Mouse (Mus musculus): ENCODE measurements around the gene Traf2. TPM values are rescaled to one million over a fixed set of nuclear protein-coding genes. Genes with fewer than 3 reads are reported as not detected.

The Traf2 gene
- 39.9 and 40.1 TPM in 2 replicates for polyA plus RNA-seq (2016; fragmentation: Nextera tagmentation; extraction: Ambion mirVana)

DNA sequence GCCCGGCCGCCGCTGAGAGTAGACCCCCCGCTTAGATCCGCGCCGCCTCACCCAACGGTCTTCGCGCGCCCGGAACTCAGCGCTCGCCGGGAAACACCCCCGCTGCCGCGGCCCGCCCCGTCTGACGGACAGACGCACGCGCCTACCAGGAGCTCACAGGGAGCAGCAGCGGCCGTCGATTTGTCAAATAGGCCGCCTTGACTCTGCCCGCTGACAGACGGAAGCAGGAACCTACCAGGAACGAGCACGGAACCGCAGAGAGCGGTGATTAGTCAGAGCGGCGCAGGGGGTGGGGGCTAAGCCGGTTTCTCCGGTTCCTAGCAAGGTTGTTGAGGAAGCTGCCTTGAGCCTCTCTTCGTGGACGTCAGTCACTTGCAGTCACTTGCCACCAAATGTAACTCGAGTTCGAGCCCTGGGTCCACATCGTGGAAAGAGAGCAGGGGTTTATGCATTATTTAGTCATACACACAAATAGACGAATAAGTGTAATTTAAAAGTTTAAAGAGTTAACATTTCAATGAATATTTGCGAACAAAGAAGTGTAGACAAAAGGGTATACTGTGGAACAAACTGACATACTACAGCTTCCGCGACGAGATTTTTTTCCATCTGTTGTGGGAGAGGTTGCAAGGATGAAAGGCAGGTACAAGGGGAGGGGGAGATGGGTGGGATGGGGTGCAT lies at the start of gene Traf2:
Traf2 (minus strand) TSS at position 130 of the 681 bp plus-strand sequence.
- WGBS = 3% methylated on average over 48 of the region's 48 CpGs
- DNase-seq (ENCODE audit: low spot score) = peak; percentile 99
- H3K4me1 ChIP-seq = peaks cover 21% of the 10 kb centered on the region
- peak within 1 kb of the TSS; percentile 60 for H3K4me3 ChIP-seq
- H3K36me3 ChIP-seq (replicated peaks) = peaks cover 15% of the 10 kb centered on the region; the same call in 1 of the 2 replicates
- H3K27ac ChIP-seq (replicated peaks) = peak within 1 kb of the TSS; percentile 91
- H3K27me3 ChIP-seq (replicated peaks; ENCODE audit: low read depth, poor library complexity, severe bottlenecking) = no peaks in the 10 kb centered on the region
- no peaks in the 10 kb centered on the region for H3K9me3 ChIP-seq

DNA sequence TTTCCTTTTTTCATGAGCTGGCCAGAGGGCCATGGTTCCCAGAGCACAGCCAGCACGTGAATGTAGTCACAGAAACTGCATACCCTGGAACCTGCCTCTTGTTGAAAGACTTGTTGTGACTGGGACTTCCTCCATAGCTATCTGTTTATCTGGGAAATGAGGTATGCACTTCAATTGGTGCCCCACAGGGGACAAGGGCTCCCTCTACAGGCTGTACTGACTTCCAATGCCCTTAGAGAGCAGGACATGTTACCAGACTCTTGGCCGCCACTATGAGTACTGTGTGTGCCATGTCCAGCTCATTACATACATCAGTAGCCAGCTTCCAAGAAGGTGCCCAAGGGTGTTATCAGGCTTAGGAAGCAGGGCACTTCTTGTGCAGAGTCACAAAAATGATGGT lies 45.1 kb upstream of the Traf2 start:
- WGBS = 84% methylated on average over 2 of the region's 2 CpGs
- H3K4me3 ChIP-seq = no peak overlapping the region
- H3K36me3 ChIP-seq (replicated peaks) = peaks cover 99% of the 10 kb centered on the region
- H3K27ac ChIP-seq (replicated peaks) = no peak overlapping the region
- H3K27me3 ChIP-seq (replicated peaks; ENCODE audit: low read depth, poor library complexity, severe bottlenecking) = no peaks in the 10 kb centered on the region
- H3K9me3 ChIP-seq = no peaks in the 10 kb centered on the region
- H3K4me1 ChIP-seq = no peaks in the 10 kb centered on the region
- no peak for DNase-seq (ENCODE audit: low spot score)

DNA sequence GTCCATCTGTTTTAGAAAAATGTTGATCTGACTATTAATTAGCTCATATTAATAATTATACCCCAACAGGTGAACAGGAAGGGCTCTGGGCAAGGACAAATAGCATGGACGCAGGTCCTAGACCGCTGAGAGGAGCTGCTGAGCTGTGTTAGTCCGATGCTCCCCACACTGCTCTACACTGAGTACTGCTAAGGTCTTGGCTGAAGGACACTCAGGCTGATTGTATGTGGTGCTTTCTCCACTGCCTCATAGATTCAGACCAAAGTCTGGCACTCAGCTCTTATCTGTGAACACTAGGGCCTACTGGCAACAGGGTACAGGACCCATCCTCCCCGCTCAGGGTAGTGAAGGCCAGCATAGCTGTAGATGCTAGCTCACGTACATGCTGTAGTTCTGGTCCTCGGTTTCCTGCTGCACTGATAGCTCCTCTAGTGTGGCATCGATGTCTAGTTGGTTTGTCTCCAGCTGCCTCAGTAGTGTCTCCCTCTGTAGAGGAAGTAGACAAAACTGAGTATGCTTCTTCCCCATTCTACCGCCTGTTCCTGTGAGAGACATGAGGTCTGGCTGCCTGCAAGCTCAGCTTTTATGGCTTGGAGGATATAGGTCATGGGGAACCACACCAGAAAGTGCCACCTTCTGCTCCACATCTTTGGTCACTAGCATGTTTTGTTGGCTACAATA lies 41.6 kb upstream of the Traf2 start:
- Histone ChIP-seq H3K27me3 (replicated peaks; ENCODE audit: low read depth, poor library complexity, severe bottlenecking) (no peaks in the 10 kb centered on the region), H3K36me3 (replicated peaks) (peaks cover 100% of the 10 kb centered on the region)

DNA sequence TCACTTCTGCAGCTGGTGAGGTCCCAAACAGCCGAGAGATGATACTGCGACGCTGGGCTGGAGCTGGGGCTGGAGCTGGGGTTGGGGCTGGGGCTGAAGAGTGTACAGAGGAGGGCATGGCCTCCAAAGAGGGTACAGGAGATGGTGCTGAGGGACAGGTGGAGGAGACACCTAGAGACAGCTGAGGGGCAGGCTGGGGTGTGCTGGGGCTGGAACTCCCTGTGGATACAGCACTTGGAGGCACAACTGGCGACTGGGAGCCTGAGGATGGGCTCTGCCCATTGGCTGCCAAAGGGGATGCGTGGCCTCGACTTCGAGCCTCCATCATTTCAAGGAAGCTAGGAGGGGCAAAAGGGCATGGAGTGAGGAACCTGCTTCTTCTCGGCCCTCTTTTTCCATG lies 40.5 kb upstream of the Traf2 start:
- no peak for DNase-seq (ENCODE audit: low spot score)
- Histone ChIP-seq H3K27me3 (replicated peaks; ENCODE audit: low read depth, poor library complexity, severe bottlenecking) (no peaks in the 10 kb centered on the region), H3K4me1 (peaks cover 9% of the 10 kb centered on the region), H3K27ac (replicated peaks) (no peak overlapping the region), H3K36me3 (replicated peaks) (peaks cover 96% of the 10 kb centered on the region), H3K9me3 (no peaks in the 10 kb centered on the region), H3K4me3 (no peak overlapping the region)
- 95% methylated on average over 8 of the region's 8 CpGs for WGBS

More for the DNA sequence above, 41.6 kb upstream of the Traf2 start:
- Histone ChIP-seq H3K4me1 (no peaks in the 10 kb centered on the region), H3K4me3 (no peak overlapping the region), H3K27ac (replicated peaks) (no peak overlapping the region), H3K9me3 (no peaks in the 10 kb centered on the region)
- DNase-seq (ENCODE audit: low spot score) = no peak
- 93% methylated on average over 8 of the region's 8 CpGs for WGBS

DNA sequence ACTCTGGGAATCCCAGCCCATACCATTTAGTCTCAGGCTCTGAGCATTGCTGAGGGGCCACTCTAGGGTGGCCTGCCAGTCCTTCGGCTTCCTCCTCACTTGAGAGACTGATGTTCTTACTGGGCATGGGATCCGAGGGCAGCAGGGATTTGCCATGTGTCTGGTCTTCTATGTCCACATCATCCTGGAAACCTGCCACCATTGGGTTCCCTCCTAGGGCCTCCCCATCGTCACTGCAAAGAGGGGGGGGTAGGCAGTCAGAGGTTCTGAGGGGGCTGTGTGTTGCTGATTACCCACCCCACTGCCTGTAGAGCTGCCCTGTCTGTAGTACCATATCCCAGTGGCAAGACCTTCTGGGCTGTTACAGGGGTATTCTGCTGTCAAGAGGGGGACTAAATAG lies 38.9 kb upstream of the Traf2 start:
- Histone ChIP-seq H3K9me3 (no peaks in the 10 kb centered on the region), H3K27me3 (replicated peaks; ENCODE audit: low read depth, poor library complexity, severe bottlenecking) (peaks cover 8% of the 10 kb centered on the region), H3K4me3 (no peak overlapping the region), H3K36me3 (replicated peaks) (peaks cover 79% of the 10 kb centered on the region), H3K27ac (replicated peaks) (no peak overlapping the region), H3K4me1 (peaks cover 22% of the 10 kb centered on the region)
- no peak for DNase-seq (ENCODE audit: low spot score)
- 88% methylated on average over 3 of the region's 3 CpGs for WGBS

DNA sequence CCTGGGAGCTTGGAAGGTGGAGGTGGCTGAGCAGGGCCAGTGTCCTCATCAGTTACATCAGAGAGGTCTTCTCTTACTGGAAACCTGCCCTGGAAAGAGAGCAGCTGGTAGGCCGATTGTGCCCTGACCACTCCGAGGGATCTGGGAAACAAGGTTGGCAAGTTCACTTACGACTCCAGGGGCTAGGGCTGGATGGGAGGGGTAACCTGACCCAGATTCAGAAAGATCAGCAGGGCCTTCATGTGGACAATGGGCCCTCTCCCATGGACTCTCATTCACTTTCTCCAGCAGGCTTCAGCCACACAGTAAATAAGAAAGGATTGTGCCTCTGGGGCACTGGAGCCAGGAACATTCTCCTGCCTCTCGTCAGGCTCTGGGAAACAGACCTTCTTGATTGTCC lies 38.1 kb upstream of the Traf2 start:
- H3K36me3 ChIP-seq (replicated peaks) = peaks cover 72% of the 10 kb centered on the region
- no peak for DNase-seq (ENCODE audit: low spot score)
- 81% methylated on average over 4 of the region's 4 CpGs for WGBS
- no peak overlapping the region for H3K4me3 ChIP-seq
- H3K9me3 ChIP-seq = no peaks in the 10 kb centered on the region
- peaks cover 23% of the 10 kb centered on the region for H3K4me1 ChIP-seq
- peaks cover 16% of the 10 kb centered on the region for H3K27me3 ChIP-seq (replicated peaks; ENCODE audit: low read depth, poor library complexity, severe bottlenecking)
- no peak overlapping the region for H3K27ac ChIP-seq (replicated peaks)

DNA sequence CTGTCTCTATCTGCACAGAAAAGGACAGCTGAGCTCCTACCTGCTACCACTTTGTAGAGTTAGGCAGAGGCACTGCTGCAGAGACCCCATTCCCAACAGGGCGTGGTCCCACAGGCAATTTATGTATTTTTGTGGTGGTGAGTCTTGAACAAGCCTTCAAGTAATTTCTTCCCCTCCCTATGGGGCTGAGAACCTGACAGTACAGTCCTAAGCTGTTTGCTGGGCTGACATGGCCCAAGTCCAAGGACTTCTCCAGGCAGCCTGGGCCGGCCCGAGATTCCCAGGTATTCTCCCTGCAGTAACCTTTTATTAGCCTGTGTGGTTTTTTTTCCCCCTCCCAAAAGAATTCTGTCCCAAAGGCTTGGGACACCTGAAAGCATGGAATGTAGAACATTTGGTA lies 37.4 kb upstream of the Traf2 start:
- peaks cover 23% of the 10 kb centered on the region for H3K27me3 ChIP-seq (replicated peaks; ENCODE audit: low read depth, poor library complexity, severe bottlenecking)
- no peak overlapping the region for H3K4me3 ChIP-seq
- no peaks in the 10 kb centered on the region for H3K9me3 ChIP-seq
- DNase-seq (ENCODE audit: low spot score) = no peak
- H3K27ac ChIP-seq (replicated peaks) = no peak overlapping the region
- 94% methylated on average over 3 of the region's 3 CpGs for WGBS
- H3K36me3 ChIP-seq (replicated peaks) = peaks cover 65% of the 10 kb centered on the region
- peaks cover 30% of the 10 kb centered on the region for H3K4me1 ChIP-seq

DNA sequence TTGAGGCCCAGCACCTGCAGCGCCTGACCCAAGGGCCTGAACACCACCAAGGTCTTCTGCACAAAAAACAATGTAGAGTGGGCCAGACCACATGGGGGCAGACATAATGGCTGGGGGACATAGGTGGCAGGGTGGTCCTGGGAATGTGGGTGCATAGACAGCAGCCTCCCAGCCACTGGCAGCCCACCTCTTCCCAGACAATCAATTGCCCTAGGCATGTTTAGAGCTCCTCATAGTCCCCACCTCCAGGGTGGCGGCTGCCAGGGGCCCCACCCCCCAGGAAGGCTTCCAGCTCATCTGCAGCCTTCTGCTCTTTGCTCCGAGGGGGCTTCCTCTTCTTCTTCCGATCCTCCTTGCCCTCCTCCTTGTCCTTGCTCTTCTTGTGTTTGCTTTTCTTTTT lies 36.8 kb upstream of the Traf2 start:
- peaks cover 59% of the 10 kb centered on the region for H3K36me3 ChIP-seq (replicated peaks)

DNA sequence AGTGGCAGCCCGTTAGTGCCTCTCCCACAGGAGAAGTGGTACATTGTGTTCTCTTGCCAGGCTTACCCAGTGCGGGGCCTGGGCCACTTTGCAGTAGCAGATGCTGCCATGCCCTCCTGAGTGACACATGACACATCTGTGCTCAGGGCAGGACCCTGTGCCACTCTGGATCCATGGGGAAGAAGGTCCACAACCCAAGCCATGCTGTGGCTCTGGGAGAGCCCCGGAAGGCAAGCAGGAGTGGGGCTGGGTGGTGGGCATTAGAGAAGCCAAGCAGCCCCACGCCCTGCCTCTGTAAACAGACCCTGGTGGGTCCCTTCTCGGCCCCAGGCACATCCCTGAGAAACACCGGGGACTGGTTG lies 36.4 kb upstream of the Traf2 start:
- Histone ChIP-seq H3K27ac (replicated peaks) (no peak overlapping the region), H3K4me3 (no peak overlapping the region), H3K9me3 (no peaks in the 10 kb centered on the region), H3K27me3 (replicated peaks; ENCODE audit: low read depth, poor library complexity, severe bottlenecking) (peaks cover 33% of the 10 kb centered on the region), H3K4me1 (peaks cover 41% of the 10 kb centered on the region), H3K36me3 (replicated peaks) (peaks cover 54% of the 10 kb centered on the region)
- no peak for DNase-seq (ENCODE audit: low spot score)
- WGBS = 87% methylated on average over 6 of the region's 6 CpGs

More for the DNA sequence above, 36.8 kb upstream of the Traf2 start:
- no peak overlapping the region for H3K27ac ChIP-seq (replicated peaks)
- peaks cover 29% of the 10 kb centered on the region for H3K27me3 ChIP-seq (replicated peaks; ENCODE audit: low read depth, poor library complexity, severe bottlenecking)
- H3K9me3 ChIP-seq = no peaks in the 10 kb centered on the region
- WGBS = 60% methylated on average over 4 of the region's 4 CpGs
- DNase-seq (ENCODE audit: low spot score) = no peak
- H3K4me3 ChIP-seq = no peak overlapping the region
- peaks cover 36% of the 10 kb centered on the region for H3K4me1 ChIP-seq

DNA sequence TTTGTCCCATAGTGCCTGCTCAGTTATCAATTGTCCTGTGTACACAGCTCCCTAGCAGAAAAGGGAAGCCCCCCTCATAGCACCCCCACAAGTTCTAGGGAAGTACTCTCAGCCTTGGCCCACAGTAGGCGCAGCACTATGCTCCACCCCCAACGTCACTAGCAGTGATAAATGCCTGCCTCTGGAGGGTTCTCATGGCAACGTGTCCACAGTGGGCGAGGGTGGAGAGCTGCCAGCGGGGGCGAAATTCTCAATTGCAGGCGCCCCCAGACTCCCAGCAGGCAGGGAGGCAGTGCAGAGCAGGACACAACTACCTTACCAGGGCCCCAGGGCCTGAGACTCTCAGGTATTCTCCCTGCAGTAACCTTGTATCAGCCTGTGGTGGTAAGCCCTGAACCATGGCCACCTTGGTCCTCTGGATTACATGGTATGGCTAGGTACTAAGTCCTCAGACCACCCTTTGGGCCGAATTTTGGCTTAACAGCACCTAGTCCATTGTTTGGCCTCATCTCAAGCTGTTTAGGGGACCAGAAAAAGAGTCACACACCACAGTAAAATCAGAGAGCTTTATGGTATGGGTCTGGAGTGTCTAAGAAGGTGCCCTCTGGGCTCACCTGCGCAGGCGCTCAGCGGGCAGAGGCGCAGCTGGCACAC lies 35.9 kb upstream of the Traf2 start:
- DNase-seq (ENCODE audit: low spot score) = peak; percentile 13
- Histone ChIP-seq H3K9me3 (no peaks in the 10 kb centered on the region), H3K27ac (replicated peaks) (no peak overlapping the region), H3K27me3 (replicated peaks; ENCODE audit: low read depth, poor library complexity, severe bottlenecking) (peaks cover 39% of the 10 kb centered on the region), H3K36me3 (replicated peaks) (peaks cover 49% of the 10 kb centered on the region), H3K4me3 (no peak overlapping the region), H3K4me1 (peaks cover 46% of the 10 kb centered on the region)
- WGBS = 62% methylated on average over 12 of the region's 12 CpGs

DNA sequence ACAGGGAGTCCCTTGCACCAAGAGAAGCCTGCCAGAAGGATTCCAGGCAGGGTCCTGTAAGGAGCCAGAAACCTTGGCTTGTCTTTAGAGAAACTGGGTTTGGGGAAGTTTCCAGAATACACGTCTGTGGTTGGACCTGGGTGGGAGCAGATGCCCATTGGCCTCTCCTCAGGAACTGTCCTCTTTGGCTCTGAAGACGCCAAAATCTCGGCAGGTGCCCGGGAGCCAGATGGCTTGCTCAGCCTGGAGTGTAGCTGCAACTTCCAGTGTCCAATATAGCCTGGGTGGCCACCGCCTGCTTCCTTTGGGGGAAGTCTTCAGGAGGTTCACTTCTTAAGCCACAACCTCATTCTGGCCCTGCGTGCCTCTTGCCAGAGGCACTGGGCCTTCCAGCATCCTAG lies 35.2 kb upstream of the Traf2 start:
- WGBS = 42% methylated on average over 6 of the region's 6 CpGs
- Histone ChIP-seq H3K36me3 (replicated peaks) (peaks cover 42% of the 10 kb centered on the region), H3K9me3 (no peaks in the 10 kb centered on the region), H3K4me3 (peak overlapping the region; percentile 51; the same call in 1 of the 2 replicates), H3K27me3 (replicated peaks; ENCODE audit: low read depth, poor library complexity, severe bottlenecking) (peaks cover 45% of the 10 kb centered on the region), H3K27ac (replicated peaks) (no peak overlapping the region), H3K4me1 (peaks cover 53% of the 10 kb centered on the region)
- no peak for DNase-seq (ENCODE audit: low spot score)

DNA sequence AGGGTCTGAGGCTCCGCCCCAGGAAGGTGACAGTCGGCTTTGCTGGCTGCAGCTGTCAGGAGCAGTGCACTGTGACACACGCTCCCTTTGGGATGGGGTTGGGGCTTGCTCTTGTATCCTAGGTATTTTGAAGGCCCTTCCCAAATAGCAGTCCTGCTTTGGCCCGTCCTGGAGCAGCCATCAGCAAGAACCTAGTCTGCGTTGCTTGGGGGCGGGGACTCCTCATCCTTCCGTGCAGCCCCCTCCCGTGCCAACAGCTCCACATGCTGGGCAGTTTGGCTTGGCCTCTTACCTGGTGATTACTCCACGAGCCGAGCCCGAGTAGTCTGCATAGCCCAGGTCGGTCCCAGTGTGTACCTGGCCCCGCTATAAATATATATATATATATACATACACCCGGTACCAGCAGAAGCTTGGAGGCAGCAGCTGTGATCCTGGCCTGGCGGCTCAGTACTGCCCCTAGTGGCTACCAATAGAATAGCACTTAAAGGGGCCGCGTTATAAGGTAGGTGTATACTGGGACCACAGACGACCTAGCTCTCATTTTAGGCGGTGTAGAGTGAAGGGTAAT lies 34.6 kb upstream of the Traf2 start, which contains the start of gene Ajm1:
Ajm1 (minus strand) TSS at position 464 of the 571 bp plus-strand sequence.
- peaks cover 37% of the 10 kb centered on the region for H3K36me3 ChIP-seq (replicated peaks)
- no peak within 1 kb of the TSS; the same call in 1 of the 2 replicates for H3K27ac ChIP-seq (replicated peaks)
- H3K9me3 ChIP-seq = no peaks in the 10 kb centered on the region
- peak within 1 kb of the TSS; percentile 51 for H3K4me3 ChIP-seq
- peaks cover 57% of the 10 kb centered on the region for H3K4me1 ChIP-seq
- DNase-seq (ENCODE audit: low spot score) = peak; percentile 74
- peaks cover 51% of the 10 kb centered on the region for H3K27me3 ChIP-seq (replicated peaks; ENCODE audit: low read depth, poor library complexity, severe bottlenecking)
- 7% methylated on average over 19 of the region's 19 CpGs for WGBS

Data from embryonic facial prominence, embryonic 10.5 days (tissue).